Comparison of ENCODE assay signal across 5 mouse cellular contexts in the genomic region with DNA sequence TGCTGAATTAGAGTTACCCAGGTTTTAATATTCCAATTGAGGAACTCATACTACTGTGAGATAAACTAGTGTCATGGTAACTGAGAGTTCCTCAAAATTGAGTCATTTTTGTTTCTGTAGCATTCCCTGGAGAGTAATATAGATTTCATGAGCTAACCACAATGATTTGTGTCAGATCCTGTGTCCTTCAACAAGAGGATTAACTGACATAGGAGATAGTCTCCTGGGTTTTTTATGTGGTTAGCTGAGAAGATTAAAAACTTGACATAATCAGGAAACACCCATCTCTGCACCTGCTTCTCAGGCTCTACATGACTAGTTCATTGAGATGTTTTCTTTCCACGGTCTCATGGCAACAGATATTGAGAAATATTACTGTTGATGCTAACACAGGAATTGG.
DNase-seq lines count a peak whose midpoint lies in the region; ATAC-seq lines count a peak whose summit lies in the region.
"Not testable (repeated sequence)": the region's sequence is repeated elsewhere in the genome, so short reads cannot be mapped to it uniquely, and the experiment has no call there.

No protein-coding gene starts in this region.

- peak; percentile 97 for ATAC-seq in common myeloid progenitor, adult 5-6 weeks (replicated peaks; ENCODE audit: low read depth, poor library complexity, severe bottlenecking)
- ATAC-seq in hematopoietic stem cell, adult 5-6 weeks (replicated peaks in 1 of 2; ENCODE audit: insufficient read depth in 1 of 2, low FRiP score in 2 of 2, low TSS enrichment in 1 of 2, low read depth in 1 of 2, poor library complexity in 2 of 2, severe bottlenecking in 2 of 2): peak; percentile 76 to 83
- ATAC-seq in megakaryocyte, adult 5-6 weeks (ENCODE audit: poor library complexity, severe bottlenecking): peak; percentile 45

- DNase-seq in 416B (ENCODE audit: low read depth): peak; percentile 90
- peak; percentile 39 for DNase-seq in splenic B cell, adult 2 months (ENCODE audit: low read depth, low spot score)

- H3K27me3 ChIP-seq in splenic B cell, adult 2 months (ENCODE audit: control insufficient read depth, insufficient read depth, low read length, poor library complexity, severe bottlenecking): not testable (repeated sequence)

- H3K36me3 ChIP-seq in splenic B cell, adult 2 months (ENCODE audit: control insufficient read depth, insufficient read depth, low read length, poor library complexity, severe bottlenecking): not testable (repeated sequence)

Comparison
In these comparisons a context has a peak if more than half of its experiments do, and no peak if none do; other contexts are left out.
1. Peak in every context shown above with its lines: DNase-seq and ATAC-seq.
2. ATAC-seq: peak in every context shown above with its lines; median percentile 97 in common myeloid progenitor, adult 5-6 weeks; 80 in hematopoietic stem cell, adult 5-6 weeks; 45 in megakaryocyte, adult 5-6 weeks.